In the genomic region with DNA sequence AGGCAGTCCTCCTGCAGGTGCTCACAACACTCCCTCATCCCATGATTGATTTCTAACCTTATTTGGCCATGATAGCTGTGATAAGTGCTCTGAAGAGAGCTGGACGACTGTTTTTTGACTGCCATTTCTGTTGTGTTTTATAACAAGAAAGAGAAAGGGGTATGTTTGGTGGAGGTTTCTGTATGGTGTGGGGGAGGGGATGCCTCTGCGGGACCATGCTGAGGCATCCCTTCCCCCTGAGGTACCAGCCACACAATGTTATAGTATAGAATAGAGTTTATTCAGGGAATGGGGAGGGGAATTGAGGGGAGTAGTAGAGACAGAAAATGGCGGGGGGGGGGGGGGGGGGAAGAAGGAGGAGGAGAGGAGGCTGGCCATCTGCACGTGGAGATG, we compare ENCODE assay signal across 27 mouse cellular contexts.
DNase-seq lines count a peak whose midpoint lies in the region; ATAC-seq and TF ChIP-seq lines count a peak whose summit lies in the region.
"Had no signal": no experiment of that assay in that cellular context is flagged by ENCODE, and none has a peak within 500 bp of the region (broad histone marks: within the 10 kb centered on the region; RNA-seq: fewer than 3 reads in every experiment).

No protein-coding gene starts in this region.

- ATAC-seq in heart, embryonic 13.5 days (ENCODE audit: extremely low read depth, insufficient number of reproducible peaks, low FRiP score, low TSS enrichment), result no peak
- no peak for ATAC-seq in lung, embryonic 15.5 days (ENCODE audit: borderline replicate concordance, extremely low read depth, low FRiP score, low TSS enrichment)
- ATAC-seq in lung, postnatal 0 days, result no peak
- ATAC-seq: forebrain, embryonic 13.5 days; hindbrain, postnatal 0 days; intestine, embryonic 16.5 days; liver, embryonic 12.5 days had no signal

- H3K36me3 ChIP-seq in heart, embryonic 13.5 days, result no peaks in the 10 kb centered on the region
- no peaks in the 10 kb centered on the region for H3K36me3 ChIP-seq in lung, embryonic 15.5 days
- no peaks in the 10 kb centered on the region for H3K36me3 ChIP-seq in lung, postnatal 0 days (ENCODE audit: insufficient read depth, low read length)
- H3K36me3 ChIP-seq in ES-E14 (ENCODE audit: control insufficient read depth, insufficient read depth, low read length, poor library complexity, severe bottlenecking), result no peaks in the 10 kb centered on the region
- H3K36me3 ChIP-seq: embryonic facial prominence, embryonic 13.5 days; G1E; hindbrain, embryonic 10.5 days; limb, embryonic 12.5 days; liver, embryonic 12.5 days; midbrain, embryonic 12.5 days had no signal

- TF ChIP-seq CTCF in lung, postnatal 0 days (IDR thresholded peaks at IDR 0.05), result no peak

- H3K9me3 ChIP-seq in heart, embryonic 13.5 days, result no peaks in the 10 kb centered on the region
- no peaks in the 10 kb centered on the region for H3K9me3 ChIP-seq in lung, embryonic 15.5 days
- H3K9me3 ChIP-seq in lung, postnatal 0 days (ENCODE audit: low read length), result no peaks in the 10 kb centered on the region
- no peaks in the 10 kb centered on the region for H3K9me3 ChIP-seq in ES-E14 (ENCODE audit: control insufficient read depth, insufficient read depth, low read depth, low read length)
- H3K9me3 ChIP-seq: embryonic facial prominence, embryonic 13.5 days; forebrain, embryonic 13.5 days; hindbrain, embryonic 10.5 days; limb, embryonic 12.5 days; midbrain, embryonic 12.5 days had no signal

- no peaks in the 10 kb centered on the region for H3K27me3 ChIP-seq in heart, embryonic 13.5 days (replicated peaks)
- no peaks in the 10 kb centered on the region for H3K27me3 ChIP-seq in lung, embryonic 15.5 days
- no peaks in the 10 kb centered on the region for H3K27me3 ChIP-seq in lung, postnatal 0 days (replicated peaks; ENCODE audit: insufficient read depth, low read length)
- H3K27me3 ChIP-seq: embryonic facial prominence, embryonic 13.5 days; forebrain, embryonic 13.5 days; limb, embryonic 12.5 days; liver, embryonic 12.5 days; midbrain, embryonic 12.5 days had no signal

- TF ChIP-seq EP300 in lung, postnatal 0 days (IDR thresholded peaks at IDR 0.05), result no peak

- peaks cover 22% of the 10 kb centered on the region for H3K4me1 ChIP-seq in heart, embryonic 13.5 days
- peaks cover 11% of the 10 kb centered on the region for H3K4me1 ChIP-seq in lung, embryonic 15.5 days
- H3K4me1 ChIP-seq in lung, postnatal 0 days (ENCODE audit: insufficient read depth, low read depth, low read length), result no peaks in the 10 kb centered on the region
- H3K4me1 ChIP-seq in ES-E14 (ENCODE audit: control insufficient read depth in 2 of 2, insufficient read depth in 2 of 2, low read length in 2 of 2, poor library complexity in 1 of 2), result peaks cover 6 to 19% of the 10 kb centered on the region in 2 experiments; a peak in 3 of 4 replicates

- no peak for DNase-seq in heart, postnatal 36 days
- no peak for DNase-seq in lung, postnatal 0 days (ENCODE audit: low spot score)
- DNase-seq in ES-E14 (ENCODE audit: low read depth, low spot score), result no peak
- DNase-seq in urinary bladder, adult 2 months (ENCODE audit: low spot score), result no peak
- DNase-seq in T-cell, adult 2 months (ENCODE audit: low spot score), result no peak
- DNase-seq: adrenal gland, postnatal 14 days; cerebellum, adult 2 months; cerebellum, postnatal 25 days; gastrocnemius, adult 2 months; kidney, adult 9 months; kidney, postnatal 36 days; layer of hippocampus, postnatal 36 days; lung, adult 18-20 months had no signal

- in situ Hi-C loops in ES-E14 (cut with MboI; ENCODE audit: low sequenced_read_pairs in 2 of 2, unreplicated experiment in 2 of 2), result no loop called here

- H3K27ac ChIP-seq in heart, embryonic 13.5 days (replicated peaks), result peak overlapping the region; percentile 48
- H3K27ac ChIP-seq in lung, embryonic 15.5 days, result 0 out of 2 replicates have a peak overlapping the region, but pooled peaks have one; percentile 6
- no peak overlapping the region for H3K27ac ChIP-seq in lung, postnatal 0 days (ENCODE audit: low read length)
- peak overlapping the region; percentile 79 for H3K27ac ChIP-seq in ES-E14 (ENCODE audit: insufficient read depth, low read depth, low read length, poor library complexity, severe bottlenecking)
- H3K27ac ChIP-seq: embryonic facial prominence, embryonic 13.5 days; forebrain, embryonic 13.5 days; gastrocnemius, adult 2 months; hindbrain, postnatal 0 days; limb, embryonic 12.5 days; liver, embryonic 12.5 days; midbrain, embryonic 12.5 days; stomach, postnatal 0 days had no signal

- H3K9ac ChIP-seq in heart, embryonic 13.5 days, result no peak overlapping the region
- H3K9ac ChIP-seq in lung, embryonic 15.5 days, result no peak overlapping the region
- H3K9ac ChIP-seq in lung, postnatal 0 days (replicated peaks; ENCODE audit: low read depth), result no peak overlapping the region
- H3K9ac ChIP-seq in ES-E14 (ENCODE audit: insufficient read depth, low read depth, low read length, poor library complexity, severe bottlenecking), result no peak overlapping the region
- H3K9ac ChIP-seq: embryonic facial prominence, embryonic 13.5 days; forebrain, embryonic 13.5 days; limb, embryonic 12.5 days; liver, embryonic 12.5 days; midbrain, embryonic 12.5 days had no signal

- no peak overlapping the region for H3K4me3 ChIP-seq in heart, embryonic 13.5 days
- H3K4me3 ChIP-seq in lung, embryonic 15.5 days, result no peak overlapping the region
- H3K4me3 ChIP-seq in lung, postnatal 0 days (ENCODE audit: low read depth, low read length), result no peak overlapping the region
- no peak overlapping the region for H3K4me3 ChIP-seq in ES-E14 (ENCODE audit: insufficient read depth in 1 of 2, low read depth in 1 of 2, low read length in 2 of 2, poor library complexity in 1 of 2, severe bottlenecking in 1 of 2)
- H3K4me3 ChIP-seq: embryonic facial prominence, embryonic 13.5 days; erythroblast, embryonic 14.5 days; forebrain, embryonic 13.5 days; gastrocnemius, adult 2 months; hindbrain, embryonic 10.5 days; limb, embryonic 12.5 days; liver, embryonic 12.5 days; midbrain, embryonic 12.5 days had no signal

- no peak overlapping the region for H3K4me2 ChIP-seq in heart, embryonic 13.5 days
- H3K4me2 ChIP-seq in lung, embryonic 15.5 days, result no peak overlapping the region
- H3K4me2 ChIP-seq in lung, postnatal 0 days (replicated peaks; ENCODE audit: low read depth, low read length), result no peak overlapping the region
- H3K4me2 ChIP-seq: embryonic facial prominence, embryonic 13.5 days; forebrain, embryonic 13.5 days; heart, embryonic 11.5 days; limb, embryonic 12.5 days; liver, embryonic 12.5 days; midbrain, embryonic 12.5 days had no signal

- WGBS in heart, embryonic 13.5 days, result 17% methylated on average over 3 of the region's 4 CpGs
- WGBS in lung, embryonic 15.5 days, result 17% methylated on average over 3 of the region's 4 CpGs
- WGBS in lung, postnatal 0 days, result 30% methylated on average over 3 of the region's 4 CpGs

- intact Hi-C loops in heart, postnatal 36 days (cut with DNase I), result no loop called here

TF ChIP-seq in ES-E14, 5 proteins besides CTCF, POLR2A, EP300 and RAD21:
- no peak for TF ChIP-seq CHD2 (IDR thresholded peaks at IDR 0.05; ENCODE audit: low read depth, low read length)
- no peak for TF ChIP-seq ZC3H11A (IDR thresholded peaks at IDR 0.05; ENCODE audit: borderline replicate concordance, low read depth, low read length)
- no peak for TF ChIP-seq HCFC1 (IDR thresholded peaks at IDR 0.05; ENCODE audit: borderline replicate concordance, insufficient read depth, low read length)
- TF ChIP-seq MAFK (IDR thresholded peaks at IDR 0.05; ENCODE audit: insufficient read depth, low read depth, low read length), result no peak
- TF ChIP-seq ZNF384 (IDR thresholded peaks at IDR 0.05; ENCODE audit: low read depth, low read length), result no peak
